Mouse (Mus musculus) limb, embryonic 10.5 days (tissue): ENCODE measurements around the gene Trp53i11. TPM values are rescaled to one million over a fixed set of nuclear protein-coding genes. Genes with fewer than 3 reads are reported as not detected.

ENCODE experiments used
- DNase-seq: peaks from one replicate; pipeline ENCODE4 v3.0.0-alpha.2; 2017; ENCODE audit warnings: low spot score
- H3K27ac ChIP-seq: fragments of 300-500 bp; sonication (generic); 2 replicates; pipeline ENCODE4 v1.5.1; 2016; ENCODE audit warnings: mild to moderate bottlenecking
- H3K27me3 ChIP-seq: fragments of 300-500 bp; sonication (generic); 2 replicates; pipeline ENCODE4 v1.6.1; 2016; ENCODE audit warnings: low read depth, mild to moderate bottlenecking; ENCODE audit not compliant: poor library complexity, severe bottlenecking
- H3K36me3 ChIP-seq: fragments of 300-500 bp; sonication (generic); 2 replicates; pipeline ENCODE4 v1.6.1; 2016; ENCODE audit warnings: mild to moderate bottlenecking, moderate library complexity
- H3K4me1 ChIP-seq: fragments of 300-500 bp; sonication (generic); 2 replicates; pipeline ENCODE4 v1.6.1; 2016
- H3K4me3 ChIP-seq: fragments of 300-500 bp; sonication (generic); 2 replicates; pipeline ENCODE4 v1.5.1; 2016; ENCODE audit warnings: mild to moderate bottlenecking, moderate library complexity
- H3K9me3 ChIP-seq: fragments of 300-500 bp; sonication (generic); replicated peaks from 2 replicates; pipeline ENCODE4 v1.6.1; 2016; ENCODE audit warnings: mild to moderate bottlenecking
- WGBS: fragments of 180-500 bp; shearing (Covaris S2); methylation state at CpG from one replicate; pipeline ENCODE4 v1.1.7; 2016; 5-methylcytosine and 5-hydroxymethylcytosine counted together
- polyA plus RNA-seq: library from polyadenylated mRNA; unstranded; fragments of >200 nt; fragmentation: Nextera tagmentation; extraction: Ambion mirVana; gene quantifications from 2 replicates; pipeline ENCODE4 v1.2.1, GENCODE M21; 2016

The Trp53i11 gene
- polyA plus RNA-seq, 1 experiment from 2014 or later, result 25.2 TPM

DNA sequence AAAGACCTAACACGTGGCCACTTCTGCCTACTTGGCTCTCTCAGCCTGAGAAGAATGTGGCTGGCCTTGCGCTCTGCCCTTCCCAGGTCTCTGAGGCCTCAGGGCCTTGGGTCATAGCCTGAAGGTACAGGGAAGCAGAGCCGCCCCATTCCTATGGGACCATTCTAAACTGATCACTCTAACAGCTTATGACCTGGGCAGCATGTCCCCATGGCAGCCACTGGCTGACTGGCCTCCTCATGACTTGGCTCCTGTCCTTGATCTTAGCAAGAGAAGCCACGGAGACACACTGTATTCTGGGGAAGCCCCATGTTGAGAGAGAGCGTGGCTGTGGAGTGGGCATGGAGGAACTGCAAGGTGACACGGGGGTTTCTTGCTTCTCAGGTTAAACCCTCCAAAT is 51.5 kb downstream of the Trp53i11 start:
- H3K27ac ChIP-seq, result peak overlapping the region; percentile 61
- no peak for DNase-seq
- H3K4me3 ChIP-seq, result no peak overlapping the region
- WGBS, result 85% methylated on average over 6 of the region's 6 CpGs
- no peaks in the 10 kb centered on the region for H3K27me3 ChIP-seq
- H3K36me3 ChIP-seq, result no peaks in the 10 kb centered on the region
- peaks cover 37% of the 10 kb centered on the region for H3K4me1 ChIP-seq
- no peaks in the 10 kb centered on the region for H3K9me3 ChIP-seq

DNA sequence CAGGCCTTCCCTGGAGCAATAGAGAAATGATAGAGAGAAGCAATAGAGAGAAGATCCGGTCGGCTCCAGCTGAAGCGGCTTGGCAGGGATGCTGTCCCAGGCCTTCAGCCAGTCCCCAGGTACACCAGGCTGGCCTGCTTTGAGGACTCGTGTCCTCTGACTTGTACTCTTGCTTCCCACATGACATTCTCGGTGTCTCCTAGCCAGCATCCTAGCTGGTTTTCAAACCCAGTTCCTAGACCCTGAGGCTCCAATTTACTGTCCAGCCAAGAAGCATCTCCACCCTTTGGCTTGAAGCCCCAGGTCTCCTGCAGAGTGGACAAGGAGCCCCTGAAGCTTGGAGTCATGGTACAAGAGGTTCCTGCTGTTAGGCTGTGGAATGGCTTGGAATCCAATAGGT is 54.8 kb downstream of the Trp53i11 start:
- peaks cover 27% of the 10 kb centered on the region for H3K4me1 ChIP-seq
- 0 out of 2 replicates have a peak, but pooled peaks cover 7% of the 10 kb centered on the region for H3K27me3 ChIP-seq
- 87% methylated on average over 5 of the region's 5 CpGs for WGBS
- H3K27ac ChIP-seq, result no peak overlapping the region; the same call in 1 of the 2 replicates
- DNase-seq, result no peak
- H3K36me3 ChIP-seq, result no peaks in the 10 kb centered on the region
- no peaks in the 10 kb centered on the region for H3K9me3 ChIP-seq
- no peak overlapping the region for H3K4me3 ChIP-seq

DNA sequence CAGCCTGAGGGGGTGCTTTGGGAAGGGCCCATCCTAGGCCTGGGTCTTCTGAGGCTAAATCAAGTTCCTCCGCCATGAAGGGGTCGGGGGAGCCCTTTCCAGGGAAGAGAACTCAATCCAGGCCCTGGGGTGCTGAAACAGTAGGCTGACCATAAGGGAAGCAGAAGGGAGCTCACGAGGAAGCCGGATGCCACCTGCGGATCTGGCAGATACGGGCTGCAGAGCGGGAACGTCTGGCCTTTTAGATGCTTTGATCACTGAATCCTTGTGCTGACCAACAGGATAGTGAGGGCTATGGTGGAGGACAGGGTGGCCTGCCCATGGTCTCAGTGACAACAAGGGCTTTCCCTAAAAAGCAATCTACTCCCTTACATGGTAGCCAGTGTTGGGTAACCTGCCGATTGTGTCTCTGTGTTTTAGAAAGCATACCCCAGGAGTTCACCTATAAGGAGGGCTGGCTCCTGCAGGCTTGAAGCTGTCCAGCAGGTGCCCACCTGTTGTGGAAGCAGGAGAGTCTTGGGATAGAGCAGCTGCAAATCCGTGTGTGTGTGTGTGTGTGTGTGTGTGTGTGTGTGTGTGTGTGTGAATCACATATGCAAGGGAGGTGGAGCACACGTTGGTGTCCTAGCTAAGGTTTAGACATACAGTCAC is 56.2 kb downstream of the Trp53i11 start:
- H3K27ac ChIP-seq, result 0 out of 2 replicates have a peak overlapping the region, but pooled peaks have one; percentile 50
- 79% methylated on average over 11 of the region's 11 CpGs for WGBS
- no peak overlapping the region for H3K4me3 ChIP-seq
- no peak for DNase-seq
- H3K4me1 ChIP-seq, result peaks cover 16% of the 10 kb centered on the region
- no peaks in the 10 kb centered on the region for H3K36me3 ChIP-seq
- no peaks in the 10 kb centered on the region for H3K9me3 ChIP-seq
- H3K27me3 ChIP-seq, result 0 out of 2 replicates have a peak, but pooled peaks cover 7% of the 10 kb centered on the region

DNA sequence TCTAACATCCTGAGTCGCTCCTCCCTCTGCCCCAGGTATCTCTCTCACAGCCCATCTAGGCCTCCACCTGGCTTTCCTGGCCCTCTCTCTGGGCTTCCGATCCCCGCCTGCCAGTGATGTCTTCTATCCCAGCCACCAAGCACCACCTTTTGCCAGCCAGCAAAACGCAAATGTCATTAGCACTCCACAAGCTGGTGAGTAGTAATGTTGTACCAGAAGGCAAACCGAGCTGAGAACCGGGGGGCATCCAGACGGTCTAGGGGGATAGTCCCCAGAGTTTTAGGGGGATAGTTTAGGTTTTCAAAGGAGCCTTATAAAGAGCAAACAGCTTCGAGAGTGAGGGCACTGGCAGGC is 56.7 kb downstream of the Trp53i11 start:
- Histone ChIP-seq H3K9me3 (no peaks in the 10 kb centered on the region), H3K4me1 (peaks cover 12% of the 10 kb centered on the region), H3K4me3 (no peak overlapping the region), H3K36me3 (no peaks in the 10 kb centered on the region), H3K27ac (no peak overlapping the region), H3K27me3 (0 out of 2 replicates have a peak, but pooled peaks cover 7% of the 10 kb centered on the region)
- 72% methylated on average over 8 of the region's 8 CpGs for WGBS
- DNase-seq, result no peak

DNA sequence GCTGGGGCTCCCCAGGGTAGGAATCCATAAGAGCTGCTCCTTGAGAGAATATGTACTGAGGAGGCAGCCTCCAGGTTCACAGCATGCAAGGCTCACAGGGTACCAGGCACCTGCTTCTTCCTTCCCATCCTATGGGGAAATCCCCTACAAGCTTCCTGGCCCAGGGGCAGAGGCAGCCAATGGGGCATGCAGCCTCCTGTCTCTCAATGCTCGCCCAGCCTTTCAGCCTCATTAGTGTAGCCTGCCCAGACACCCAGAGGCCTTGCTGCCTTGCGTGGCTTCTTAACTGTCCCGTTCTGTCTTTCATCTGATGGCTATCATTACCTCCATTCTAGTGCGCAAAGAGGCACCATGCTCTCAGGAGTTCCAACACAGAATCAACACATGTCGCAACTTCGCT is 61.7 kb downstream of the Trp53i11 start:
- Histone ChIP-seq H3K4me3 (no peak overlapping the region), H3K36me3 (no peaks in the 10 kb centered on the region), H3K9me3 (no peaks in the 10 kb centered on the region), H3K27me3 (0 out of 2 replicates have a peak, but pooled peaks cover 7% of the 10 kb centered on the region), H3K4me1 (peaks cover 20% of the 10 kb centered on the region), H3K27ac (no peak overlapping the region)
- DNase-seq, result no peak
- 80% methylated on average over 6 of the region's 6 CpGs for WGBS

DNA sequence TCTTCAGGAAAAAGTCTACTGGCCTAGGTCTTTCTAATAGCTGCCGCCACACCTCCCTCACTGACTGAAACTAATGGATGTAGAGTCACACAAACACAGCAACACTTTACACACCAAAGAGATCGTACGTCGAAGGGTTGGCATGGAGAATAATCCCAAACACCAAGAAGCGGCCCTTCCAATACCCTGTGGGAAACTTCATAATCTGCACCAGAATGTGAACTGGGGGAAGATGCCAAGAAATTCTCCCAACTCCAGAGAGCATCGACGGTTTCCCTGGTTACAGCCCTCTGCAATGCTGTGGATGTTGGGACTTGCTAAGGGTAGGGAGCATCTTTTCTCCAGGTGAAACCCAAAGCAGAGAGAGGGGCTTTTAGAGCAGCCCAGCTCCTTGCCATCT is 63.3 kb downstream of the Trp53i11 start:
- no peaks in the 10 kb centered on the region for H3K36me3 ChIP-seq
- no peak overlapping the region for H3K27ac ChIP-seq
- DNase-seq, result no peak
- no peak overlapping the region for H3K4me3 ChIP-seq
- H3K4me1 ChIP-seq, result peaks cover 25% of the 10 kb centered on the region
- no peaks in the 10 kb centered on the region for H3K27me3 ChIP-seq
- H3K9me3 ChIP-seq, result no peaks in the 10 kb centered on the region
- 93% methylated on average over 7 of the region's 7 CpGs for WGBS

Other genes starting within 250 kb of the Trp53i11 start
- 2.8 and 3.4 TPM in 2 replicates for gene Prdm11, start 141.4 kb upstream of the Trp53i11 start, polyA plus RNA-seq
- 9.9 and 13.4 TPM in 2 replicates for gene Tspan18, start 147.0 kb downstream of the Trp53i11 start, polyA plus RNA-seq